Mouse (Mus musculus) neural tube, embryonic 13.5 days (tissue): ENCODE measurements at regions not wholly inside any gene's neighbourhood (a gene's known extent, or its start where the extent isn't known, plus 50 kb on each side); places are given as distances from the start of the nearest gene placed in this dataset.

Experiments
- ATAC-seq: fragments of 200-750 bp; cut with Nextera tagmentation; 2 replicates; pipeline ENCODE4 v1.8.0; 2017; ENCODE audit warnings: low read depth, mild to moderate bottlenecking, moderate TSS enrichment, moderate library complexity
- H3K27ac ChIP-seq: fragments of 300-500 bp; sonication (generic); replicated peaks from 2 replicates; pipeline ENCODE4 v1.5.1; 2015; ENCODE audit warnings: moderate library complexity, mild to moderate bottlenecking, inconsistent platforms
- H3K27me3 ChIP-seq: fragments of 300-500 bp; sonication (generic); 2 replicates; pipeline ENCODE4 v1.6.1; 2015; ENCODE audit warnings: mild to moderate bottlenecking, inconsistent platforms
- H3K36me3 ChIP-seq: fragments of 300-500 bp; sonication (generic); 2 replicates; pipeline ENCODE4 v1.6.1; 2015; ENCODE audit warnings: mild to moderate bottlenecking, inconsistent platforms
- H3K4me1 ChIP-seq: fragments of 300-500 bp; sonication (generic); replicated peaks from 2 replicates; pipeline ENCODE4 v1.6.1; 2015; ENCODE audit warnings: inconsistent platforms
- H3K4me2 ChIP-seq: fragments of 300-500 bp; sonication (generic); 2 replicates; pipeline ENCODE4 v1.6.1; 2015; ENCODE audit warnings: inconsistent platforms, mild to moderate bottlenecking, moderate library complexity
- H3K4me3 ChIP-seq: fragments of 300-500 bp; sonication (generic); 2 replicates; pipeline ENCODE4 v1.5.1; 2015; ENCODE audit warnings: mild to moderate bottlenecking, inconsistent platforms
- H3K9ac ChIP-seq: fragments of 300-500 bp; sonication (generic); 2 replicates; pipeline ENCODE4 v1.6.1; 2015; ENCODE audit warnings: moderate library complexity, mild to moderate bottlenecking, inconsistent platforms
- H3K9me3 ChIP-seq: fragments of 300-500 bp; sonication (generic); 2 replicates; pipeline ENCODE4 v1.6.1; 2016; ENCODE audit warnings: inconsistent platforms
- WGBS: fragments of 180-500 bp; shearing (Covaris S2); methylation state at CpG from one replicate; pipeline ENCODE4 v1.1.7; 2015; 5-methylcytosine and 5-hydroxymethylcytosine counted together

DNA sequence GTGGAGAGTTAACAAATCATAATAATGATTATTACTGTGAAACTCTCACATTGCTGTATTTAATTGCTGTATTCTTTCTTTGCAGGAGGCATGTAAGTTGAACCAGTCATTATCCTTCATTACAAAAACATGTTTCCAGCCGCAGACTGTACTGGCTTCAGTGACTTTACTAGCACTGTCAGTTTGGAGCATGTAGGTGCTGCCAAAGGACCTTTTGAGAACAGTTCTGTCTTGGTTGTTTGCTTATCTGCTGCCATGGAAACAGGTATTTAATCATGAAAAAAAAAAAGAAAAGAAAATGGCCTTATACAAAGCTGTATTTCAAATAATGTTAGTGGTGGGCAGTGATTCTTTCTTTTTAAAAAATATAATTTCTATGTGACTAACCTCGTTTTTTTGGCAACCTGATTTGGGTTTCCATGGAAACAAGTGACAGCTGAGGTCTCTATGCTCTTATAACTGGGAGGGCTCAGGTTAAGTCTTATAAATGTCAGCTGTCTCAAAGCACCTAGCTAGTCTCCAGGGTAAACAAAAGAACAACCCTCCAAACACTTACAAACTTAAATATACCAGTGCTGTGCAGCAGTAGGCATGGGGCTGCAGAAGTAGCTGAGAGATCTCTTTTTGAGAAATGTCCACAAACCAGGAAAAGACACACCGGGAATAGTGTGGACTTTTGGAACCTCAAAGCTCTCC lies 121.2 kb upstream of the D16Ertd472e start:
- Histone ChIP-seq H3K4me3 (no peak overlapping the region), H3K9me3 (no peaks in the 10 kb centered on the region), H3K4me1 (no peaks in the 10 kb centered on the region), H3K9ac (no peak overlapping the region), H3K27ac (no peak overlapping the region), H3K36me3 (no peaks in the 10 kb centered on the region), H3K4me2 (no peak overlapping the region), H3K27me3 (no peaks in the 10 kb centered on the region)
- 56% methylated on average over 3 of the region's 3 CpGs for WGBS
- ATAC-seq = no peak

- no peaks in the 10 kb centered on the region for H3K9me3 ChIP-seq
- H3K4me1 ChIP-seq = no peaks in the 10 kb centered on the region
- no peak overlapping the region for H3K4me3 ChIP-seq
- no peak overlapping the region for H3K4me2 ChIP-seq
- H3K9ac ChIP-seq = no peak overlapping the region
- H3K27me3 ChIP-seq = no peaks in the 10 kb centered on the region
- no peaks in the 10 kb centered on the region for H3K36me3 ChIP-seq
- no peak for ATAC-seq
- no peak overlapping the region for H3K27ac ChIP-seq
These were observed 111.7 kb upstream of the D16Ertd472e start for GRCm38 (mm10) chr16:78688251-78688650.

GRCm38 (mm10) chr16:78685160-78685559 lies 108.7 kb upstream of the D16Ertd472e start:
- H3K9me3 ChIP-seq = no peaks in the 10 kb centered on the region
- no peaks in the 10 kb centered on the region for H3K36me3 ChIP-seq
- 44% methylated on average over 1 of the region's 1 CpGs for WGBS
- no peak for ATAC-seq
- H3K27ac ChIP-seq = no peak overlapping the region
- no peaks in the 10 kb centered on the region for H3K27me3 ChIP-seq
- no peak overlapping the region for H3K4me2 ChIP-seq
- H3K4me3 ChIP-seq = no peak overlapping the region
- no peak overlapping the region for H3K9ac ChIP-seq
- no peaks in the 10 kb centered on the region for H3K4me1 ChIP-seq

GRCm38 (mm10) chr16:78684031-78684430 lies 107.5 kb upstream of the D16Ertd472e start:
- no peaks in the 10 kb centered on the region for H3K9me3 ChIP-seq
- no peaks in the 10 kb centered on the region for H3K36me3 ChIP-seq
- no peak overlapping the region for H3K4me2 ChIP-seq
- no peak overlapping the region for H3K27ac ChIP-seq
- H3K4me1 ChIP-seq = no peaks in the 10 kb centered on the region
- H3K9ac ChIP-seq = no peak overlapping the region
- WGBS = 63% methylated on average over 8 of the region's 8 CpGs
- no peak for ATAC-seq
- H3K27me3 ChIP-seq = no peaks in the 10 kb centered on the region
- H3K4me3 ChIP-seq = no peak overlapping the region

- no peak overlapping the region for H3K4me2 ChIP-seq
- no peak for ATAC-seq
- no peak overlapping the region for H3K9ac ChIP-seq
- H3K9me3 ChIP-seq = no peaks in the 10 kb centered on the region
- WGBS = 89% methylated on average over 7 of the region's 7 CpGs
- no peak overlapping the region for H3K27ac ChIP-seq
- no peaks in the 10 kb centered on the region for H3K27me3 ChIP-seq
- no peak overlapping the region for H3K4me3 ChIP-seq
- no peaks in the 10 kb centered on the region for H3K36me3 ChIP-seq
- H3K4me1 ChIP-seq = no peaks in the 10 kb centered on the region
These were observed 84.6 kb upstream of the D16Ertd472e start for GRCm38 (mm10) chr16:78661126-78661525.

- H3K4me2 ChIP-seq = no peak overlapping the region
- WGBS = 4% methylated on average over 1 of the region's 1 CpGs
- no peaks in the 10 kb centered on the region for H3K4me1 ChIP-seq
- H3K36me3 ChIP-seq = no peaks in the 10 kb centered on the region
- H3K9me3 ChIP-seq = no peaks in the 10 kb centered on the region
- no peak for ATAC-seq
- H3K27me3 ChIP-seq = no peaks in the 10 kb centered on the region
- no peak overlapping the region for H3K4me3 ChIP-seq
- H3K27ac ChIP-seq = no peak overlapping the region
- H3K9ac ChIP-seq = no peak overlapping the region
These were observed 68.2 kb upstream of the D16Ertd472e start for GRCm38 (mm10) chr16:78644710-78645109.

- no peak overlapping the region for H3K27ac ChIP-seq
- no peak overlapping the region for H3K9ac ChIP-seq
- no peaks in the 10 kb centered on the region for H3K27me3 ChIP-seq
- H3K9me3 ChIP-seq = no peaks in the 10 kb centered on the region
- H3K4me3 ChIP-seq = no peak overlapping the region
- no peaks in the 10 kb centered on the region for H3K4me1 ChIP-seq
- H3K36me3 ChIP-seq = no peaks in the 10 kb centered on the region
- WGBS = 66% methylated on average over 5 of the region's 5 CpGs
- ATAC-seq = no peak
- no peak overlapping the region for H3K4me2 ChIP-seq
These were observed 65.2 kb upstream of the D16Ertd472e start for GRCm38 (mm10) chr16:78641717-78642116.

DNA sequence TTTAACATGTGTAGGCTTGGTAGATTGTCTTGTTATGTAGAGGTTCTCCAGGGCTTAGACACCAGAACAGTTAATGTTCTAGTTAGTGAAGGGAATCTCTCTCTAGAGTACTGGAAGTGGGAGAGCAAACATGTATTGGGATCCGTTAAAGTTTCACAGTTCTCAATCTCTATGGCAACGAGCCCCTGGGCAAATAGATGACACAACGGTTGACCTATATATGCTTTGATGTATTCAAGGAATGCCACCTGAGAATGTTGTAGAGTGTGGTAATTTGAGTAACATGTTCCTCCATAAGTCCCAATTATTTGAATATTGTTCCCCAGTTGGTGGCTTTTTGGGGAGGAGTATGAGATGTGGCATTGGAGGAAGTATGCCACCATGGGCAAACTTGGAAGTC lies 64.7 kb upstream of the D16Ertd472e start:
- Histone ChIP-seq H3K27ac (no peak overlapping the region), H3K4me1 (no peaks in the 10 kb centered on the region), H3K36me3 (no peaks in the 10 kb centered on the region), H3K27me3 (no peaks in the 10 kb centered on the region), H3K9ac (no peak overlapping the region), H3K4me2 (no peak overlapping the region), H3K9me3 (no peaks in the 10 kb centered on the region), H3K4me3 (no peak overlapping the region)
- WGBS = 86% methylated on average over 3 of the region's 3 CpGs
- ATAC-seq = no peak

DNA sequence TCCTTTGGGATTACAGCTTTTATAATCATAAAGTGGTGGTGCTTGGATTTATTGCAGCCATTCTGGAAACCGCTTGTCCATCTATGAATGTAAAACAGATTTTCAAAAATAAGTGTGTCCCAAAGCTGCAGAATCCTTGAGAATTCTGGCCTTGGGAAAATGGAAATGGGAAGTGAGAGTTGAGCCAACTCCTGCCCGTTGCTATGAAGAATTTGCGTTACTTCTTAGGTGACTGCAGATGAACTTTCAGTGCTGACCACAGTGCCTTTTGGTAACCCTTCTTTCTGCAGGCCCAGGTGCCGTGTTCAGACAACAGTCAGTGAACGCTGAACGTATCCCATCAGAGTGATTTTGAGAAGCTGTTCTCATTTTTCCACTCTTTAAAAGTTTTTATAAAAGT lies 60.9 kb upstream of the D16Ertd472e start:
- no peak overlapping the region for H3K27ac ChIP-seq
- no peaks in the 10 kb centered on the region for H3K9me3 ChIP-seq
- H3K9ac ChIP-seq = no peak overlapping the region
- H3K4me2 ChIP-seq = no peak overlapping the region
- 88% methylated on average over 6 of the region's 6 CpGs for WGBS
- no peaks in the 10 kb centered on the region for H3K27me3 ChIP-seq
- ATAC-seq = no peak
- no peaks in the 10 kb centered on the region for H3K4me1 ChIP-seq
- H3K36me3 ChIP-seq = no peaks in the 10 kb centered on the region
- H3K4me3 ChIP-seq = no peak overlapping the region

- H3K9ac ChIP-seq = no peak overlapping the region
- H3K4me3 ChIP-seq = no peak overlapping the region
- H3K4me2 ChIP-seq = no peak overlapping the region
- WGBS = 48% methylated on average over 5 of the region's 5 CpGs
- H3K36me3 ChIP-seq = no peaks in the 10 kb centered on the region
- no peaks in the 10 kb centered on the region for H3K9me3 ChIP-seq
- H3K4me1 ChIP-seq = no peaks in the 10 kb centered on the region
- ATAC-seq = peak; percentile 52; the same call in 1 of the 2 replicates
- H3K27ac ChIP-seq = no peak overlapping the region
- no peaks in the 10 kb centered on the region for H3K27me3 ChIP-seq
These were observed 60.5 kb upstream of the D16Ertd472e start for GRCm38 (mm10) chr16:78637015-78637414.

DNA sequence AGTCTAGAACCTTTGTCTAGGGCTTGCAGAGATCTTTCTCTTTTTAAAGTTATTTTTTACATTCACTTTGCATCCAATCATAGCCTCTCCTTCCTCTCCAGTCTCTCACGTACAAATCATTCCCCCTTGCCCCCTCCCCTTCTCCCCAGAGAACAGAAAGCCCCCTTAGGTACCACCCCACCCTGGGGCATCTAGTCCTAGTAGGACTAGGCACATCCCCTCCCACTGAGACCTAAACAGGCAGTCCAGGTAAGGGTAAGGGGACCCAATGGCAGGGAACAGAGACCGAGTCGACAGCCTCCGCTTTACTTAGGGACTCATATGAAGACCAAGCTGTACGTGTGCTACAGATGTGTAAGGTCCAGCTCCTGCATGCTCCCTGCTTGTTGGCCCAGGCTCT lies 59.3 kb upstream of the D16Ertd472e start:
- Histone ChIP-seq H3K27ac (no peak overlapping the region), H3K4me2 (no peak overlapping the region), H3K36me3 (no peaks in the 10 kb centered on the region), H3K9me3 (no peaks in the 10 kb centered on the region), H3K4me3 (no peak overlapping the region), H3K4me1 (no peaks in the 10 kb centered on the region), H3K9ac (no peak overlapping the region), H3K27me3 (no peaks in the 10 kb centered on the region)
- peak; percentile 33 for ATAC-seq
- 88% methylated on average over 5 of the region's 5 CpGs for WGBS

DNA sequence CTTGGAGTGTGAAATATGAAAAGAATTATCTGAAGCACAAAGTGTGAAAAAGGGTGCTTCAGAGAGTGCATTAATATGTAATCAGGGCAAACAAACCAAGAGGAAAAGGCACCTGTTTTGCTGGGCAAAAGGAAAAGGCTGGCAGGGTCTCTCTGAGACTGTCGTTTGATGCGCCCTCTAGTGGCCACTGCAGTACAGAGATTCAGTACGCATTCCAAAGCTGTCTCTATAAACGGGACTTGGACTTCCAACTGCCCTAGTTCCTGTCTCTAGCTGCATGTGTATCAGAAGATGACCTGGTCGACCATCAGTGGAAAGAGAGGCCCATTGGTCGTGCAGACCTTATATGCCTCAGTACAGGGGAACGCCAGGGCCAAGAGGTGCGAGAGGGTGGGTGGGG lies 58.7 kb upstream of the D16Ertd472e start:
- no peaks in the 10 kb centered on the region for H3K9me3 ChIP-seq
- no peaks in the 10 kb centered on the region for H3K36me3 ChIP-seq
- no peak overlapping the region for H3K4me2 ChIP-seq
- H3K27ac ChIP-seq = no peak overlapping the region
- peak; percentile 88 for ATAC-seq
- no peak overlapping the region for H3K9ac ChIP-seq
- no peaks in the 10 kb centered on the region for H3K4me1 ChIP-seq
- 19% methylated on average over 8 of the region's 8 CpGs for WGBS
- no peaks in the 10 kb centered on the region for H3K27me3 ChIP-seq
- H3K4me3 ChIP-seq = no peak overlapping the region

GRCm38 (mm10) chr16:78631797-78632196 lies 55.3 kb upstream of the D16Ertd472e start:
- no peak overlapping the region for H3K27ac ChIP-seq
- H3K9me3 ChIP-seq = no peaks in the 10 kb centered on the region
- no peak overlapping the region for H3K4me3 ChIP-seq
- H3K9ac ChIP-seq = no peak overlapping the region
- no peak overlapping the region for H3K4me2 ChIP-seq
- 80% methylated on average over 5 of the region's 5 CpGs for WGBS
- no peak for ATAC-seq
- no peaks in the 10 kb centered on the region for H3K27me3 ChIP-seq
- no peaks in the 10 kb centered on the region for H3K4me1 ChIP-seq
- H3K36me3 ChIP-seq = no peaks in the 10 kb centered on the region
